Mouse (Mus musculus) bone marrow, adult 2 months (tissue): Measurements from ENCODE around the gene Uckl1. TPM values are rescaled to one million over a fixed set of nuclear protein-coding genes. Genes with fewer than 3 reads are reported as not detected.
A peak's percentile ranks its signal among the peaks of the same experiment; 100 is the strongest.

ENCODE experiments used
- H3K27ac ChIP-seq: fragments of 200-500 bp; 2 replicates; pipeline ENCODE4 v1.5.1; 2012; ENCODE audit warnings: low read depth, mild to moderate bottlenecking, control low read depth, inconsistent platforms, low read length; ENCODE audit not compliant: control insufficient read depth, poor library complexity, insufficient read depth
- H3K4me1 ChIP-seq: fragments of 200-500 bp; 2 replicates; pipeline ENCODE4 v1.6.1; 2011; ENCODE audit warnings: low read length; ENCODE audit not compliant: control insufficient read depth, insufficient read depth
- H3K4me3 ChIP-seq: fragments of 200-500 bp; replicated peaks from 2 replicates; pipeline ENCODE3; 2011; ENCODE audit warnings: mild to moderate bottlenecking, low read depth, low read length, control low read depth; ENCODE audit not compliant: control insufficient read depth
- CTCF ChIP-seq: fragments of 200-500 bp; IDR thresholded peaks from 2 replicates; pipeline ENCODE4 v1.5.1; 2011; ENCODE audit warnings: low read length, control low read depth; ENCODE audit not compliant: control insufficient read depth, insufficient read depth
- POLR2A ChIP-seq: fragments of 200-500 bp; IDR thresholded peaks from 2 replicates; pipeline ENCODE4 v1.6.1; 2011; ENCODE audit warnings: low read depth, mild to moderate bottlenecking, control low read depth, low read length, borderline replicate concordance; ENCODE audit not compliant: control insufficient read depth
- WGBS: fragments of 180-500 bp; shearing (Covaris S2); methylation state at CpG from one replicate; pipeline ENCODE4 v1.1.7; 2018; 5-methylcytosine and 5-hydroxymethylcytosine counted together
- polyA plus RNA-seq: library from polyadenylated mRNA; stranded (reverse); fragments of >200 nt; gene quantifications from 2 replicates; pipeline ENCODE4 v1.2.4, GENCODE M21; 2011; ENCODE audit warnings: low replicate concordance; ENCODE audit not compliant: missing spikeins, insufficient read depth, insufficient read length

The Uckl1 gene
- polyA plus RNA-seq, 1 experiment, result 129 TPM

GRCm38 (mm10) chr2:181585506-181585905, 814 bp upstream of the Uckl1 start:
- no peak for TF ChIP-seq POLR2A
- no peak for TF ChIP-seq CTCF
- Histone ChIP-seq H3K27ac (no peak overlapping the region), H3K4me1 (no peaks in the 10 kb centered on the region), H3K4me3 (no peak overlapping the region)
- 83% methylated on average over 5 of the region's 5 CpGs for WGBS

- Histone ChIP-seq H3K27ac (no peak overlapping the region), H3K4me3 (no peak overlapping the region), H3K4me1 (no peaks in the 10 kb centered on the region)
- 76% methylated on average over 3 of the region's 3 CpGs for WGBS
- no peak for TF ChIP-seq CTCF
- TF ChIP-seq POLR2A, result no peak
These were observed 1.0 kb downstream of the Uckl1 start for GRCm38 (mm10) chr2:181583460-181584257.

GRCm38 (mm10) chr2:181582939-181583338, 1.8 kb downstream of the Uckl1 start:
- H3K27ac ChIP-seq, result no peak overlapping the region
- WGBS, result 86% methylated on average over 1 of the region's 1 CpGs

GRCm38 (mm10) chr2:181582358-181582757, 2.3 kb downstream of the Uckl1 start:
- no peak for TF ChIP-seq POLR2A
- TF ChIP-seq CTCF, result no peak
- H3K27ac ChIP-seq, result no peak overlapping the region
- no peak overlapping the region for H3K4me3 ChIP-seq
- WGBS, result 81% methylated on average over 2 of the region's 2 CpGs
- no peaks in the 10 kb centered on the region for H3K4me1 ChIP-seq

More at GRCm38 (mm10) chr2:181582939-181583338, 1.8 kb downstream of the Uckl1 start:
- Histone ChIP-seq H3K4me3 (no peak overlapping the region), H3K4me1 (no peaks in the 10 kb centered on the region)
- TF ChIP-seq CTCF (no peak), POLR2A (no peak)

GRCm38 (mm10) chr2:181581402-181582120, 3.1 kb downstream of the Uckl1 start:
- Histone ChIP-seq H3K27ac (peak overlapping the region; percentile 92), H3K4me1 (peaks cover 1% of the 10 kb centered on the region; the same call in 1 of the 2 replicates), H3K4me3 (peak overlapping the region; percentile 74)
- peak; percentile 6; the same call in 1 of the 2 replicates for TF ChIP-seq CTCF
- peak; percentile 68; the same call in 1 of the 2 replicates for TF ChIP-seq POLR2A
- under 1% methylated on average over 49 of the region's 49 CpGs for WGBS

GRCm38 (mm10) chr2:181581016-181581401, 3.7 kb downstream of the Uckl1 start:
- WGBS, result under 1% methylated on average over 11 of the region's 11 CpGs
- peak; percentile 98 for TF ChIP-seq CTCF
- TF ChIP-seq POLR2A, result peak; percentile 52; the same call in 1 of the 2 replicates
- peaks cover 1% of the 10 kb centered on the region; the same call in 1 of the 2 replicates for H3K4me1 ChIP-seq
- peak overlapping the region; percentile 74 for H3K4me3 ChIP-seq
- H3K27ac ChIP-seq, result peak overlapping the region; percentile 92

- 80% methylated on average over 5 of the region's 5 CpGs for WGBS
- TF ChIP-seq POLR2A (no peak), CTCF (no peak)
- Histone ChIP-seq H3K27ac (peak overlapping the region; percentile 21; the same call in 1 of the 2 replicates), H3K4me3 (peak overlapping the region; percentile 74), H3K4me1 (peaks cover 1% of the 10 kb centered on the region; the same call in 1 of the 2 replicates)
These were observed 4.4 kb downstream of the Uckl1 start for GRCm38 (mm10) chr2:181580131-181580772.
